Mouse (Mus musculus) CH12.LX (cell line): ENCODE measurements around the gene Stard7. TPM values are rescaled to one million over a fixed set of nuclear protein-coding genes. Genes with fewer than 3 reads are reported as not detected.

Experiments
- DNase-seq: peaks from one replicate; pipeline ENCODE4 v3.0.0-alpha.2; 2013; ENCODE audit errors: extremely low read depth
- H3K27ac ChIP-seq: 2 replicates; pipeline ENCODE4 v1.5.1; 2012; ENCODE audit warnings: low read depth, mild to moderate bottlenecking, control low read depth, moderate library complexity; ENCODE audit not compliant: insufficient read depth
- H3K27me3 ChIP-seq: replicated peaks from 2 replicates; pipeline ENCODE3; 2012; ENCODE audit warnings: inconsistent platforms
- H3K36me3 ChIP-seq, 2 experiments: replicated peaks in 1 of 2; 2 replicates each; pipeline versions ENCODE3 to v1.6.1; 2012; ENCODE audit warnings: inconsistent platforms in 1 of 2, low read length in 1 of 2, mild to moderate bottlenecking in 1 of 2, mixed read lengths in 1 of 2, moderate library complexity in 1 of 2; ENCODE audit not compliant: control insufficient read depth in 1 of 2, insufficient read depth in 1 of 2
- H3K4me1 ChIP-seq, 2 experiments: 2 replicates each; pipeline ENCODE4 v1.6.1; 2012; ENCODE audit warnings: inconsistent platforms in 1 of 2, moderate library complexity in 1 of 2; ENCODE audit not compliant: insufficient read depth in 2 of 2, control insufficient read depth in 1 of 2
- H3K4me2 ChIP-seq: 2 replicates; pipeline ENCODE4 v1.6.1; 2012; ENCODE audit warnings: low read depth, mild to moderate bottlenecking, control low read depth; ENCODE audit not compliant: poor library complexity, insufficient read depth, severe bottlenecking
- H3K4me3 ChIP-seq, 3 experiments: fragments of 150-350 bp in 1 of 3; sonication (generic) in 1 of 3; replicated peaks in 1 of 3; 2 replicates each; pipeline versions ENCODE3 to v1.5.1; 2011 to 2012; ENCODE audit warnings: low read depth in 2 of 3, low read length in 2 of 3, mild to moderate bottlenecking in 2 of 3, moderate library complexity in 2 of 3, control low read depth in 1 of 3, improper control_type of control experiment in 1 of 3, inconsistent platforms in 1 of 3, mixed read lengths in 1 of 3; ENCODE audit not compliant: poor library complexity in 1 of 3
- H3K79me2 ChIP-seq: replicated peaks from 2 replicates; pipeline ENCODE4 v1.6.1; 2012; ENCODE audit warnings: mild to moderate bottlenecking, moderate library complexity; ENCODE audit not compliant: control insufficient read depth, poor library complexity, insufficient read depth, severe bottlenecking; ENCODE audit errors: extremely low read depth
- H3K9ac ChIP-seq: 2 replicates; pipeline ENCODE4 v1.6.1; 2012; ENCODE audit warnings: low read depth, mild to moderate bottlenecking, control low read depth, moderate library complexity; ENCODE audit not compliant: insufficient read depth
- H3K9me3 ChIP-seq: replicated peaks from 2 replicates; pipeline ENCODE3; 2012; ENCODE audit warnings: low read length, inconsistent platforms, mixed read lengths
- BHLHE40 ChIP-seq: IDR thresholded peaks from 2 replicates; pipeline ENCODE4 v1.6.1; 2011; ENCODE audit warnings: mild to moderate bottlenecking, low read depth, low read length, improper control_type of control experiment
- CHD2 ChIP-seq: IDR thresholded peaks from 2 replicates; pipeline ENCODE4 v1.6.1; 2011; ENCODE audit warnings: low read length, improper control_type of control experiment
- E2F4 ChIP-seq: IDR thresholded peaks from 2 replicates; pipeline ENCODE4 v1.6.1; 2011; ENCODE audit warnings: low read depth, low read length, improper control_type of control experiment; ENCODE audit not compliant: insufficient replicate concordance
- GABPA ChIP-seq: IDR thresholded peaks from 2 replicates; pipeline ENCODE4 v1.6.1; 2012; ENCODE audit warnings: low read depth, low read length, improper control_type of control experiment, inconsistent platforms; ENCODE audit not compliant: insufficient replicate concordance
- IRF4 ChIP-seq: IDR thresholded peaks from 2 replicates; pipeline ENCODE4 v1.6.1; 2014; ENCODE audit warnings: low read depth, mild to moderate bottlenecking, inconsistent platforms, low read length, improper control_type of control experiment
- KAT2A ChIP-seq: IDR thresholded peaks from 2 replicates; pipeline ENCODE4 v1.6.1; 2012; ENCODE audit warnings: low read length, improper control_type of control experiment, inconsistent platforms; ENCODE audit not compliant: insufficient replicate concordance
- NELFE ChIP-seq: IDR thresholded peaks from 2 replicates; pipeline ENCODE4 v1.6.1; 2011; ENCODE audit warnings: low read depth, low read length, improper control_type of control experiment
- NRF1 ChIP-seq: IDR thresholded peaks from 2 replicates; pipeline ENCODE4 v1.6.1; 2014; ENCODE audit warnings: low read depth, mild to moderate bottlenecking, inconsistent platforms, low read length, improper control_type of control experiment, moderate library complexity
- PAX5 ChIP-seq: IDR thresholded peaks from 2 replicates; pipeline ENCODE4 v1.6.1; 2012; ENCODE audit warnings: low read length, inconsistent platforms, mixed read lengths
- POLR2A ChIP-seq: IDR thresholded peaks from 2 replicates; pipeline ENCODE4 v1.6.1; 2011; ENCODE audit warnings: low read depth, mild to moderate bottlenecking, improper control_type of control experiment, low read length
- POLR2AphosphoS2 ChIP-seq: IDR thresholded peaks from 2 replicates; pipeline ENCODE4 v1.6.1; 2011; ENCODE audit warnings: low read depth, low read length, improper control_type of control experiment
- RAD21 ChIP-seq: IDR thresholded peaks from 2 replicates; pipeline ENCODE4 v1.6.1; 2011; ENCODE audit warnings: low read depth, mild to moderate bottlenecking, low read length, improper control_type of control experiment, moderate library complexity
- SIN3A ChIP-seq: IDR thresholded peaks from 2 replicates; pipeline ENCODE4 v1.6.1; 2012; ENCODE audit warnings: low read length, improper control_type of control experiment, inconsistent platforms
- SMC3 ChIP-seq: IDR thresholded peaks from 2 replicates; pipeline ENCODE4 v1.6.1; 2011; ENCODE audit warnings: low read depth, low read length, improper control_type of control experiment
- TCF12 ChIP-seq: IDR thresholded peaks from 2 replicates; pipeline ENCODE4 v1.6.1; 2014; ENCODE audit warnings: low read depth, mild to moderate bottlenecking, inconsistent platforms, low read length, improper control_type of control experiment
- USF1 ChIP-seq: IDR thresholded peaks from 2 replicates; pipeline ENCODE4 v1.6.1; 2014; ENCODE audit warnings: low read depth, mild to moderate bottlenecking, inconsistent platforms, low read length, improper control_type of control experiment
- USF2 ChIP-seq: conservative IDR thresholded peaks from 2 replicates; pipeline ENCODE4 v1.6.1; 2011; ENCODE audit warnings: low read depth, low read length, improper control_type of control experiment
- ZMIZ1 ChIP-seq: IDR thresholded peaks from 2 replicates; pipeline ENCODE4 v1.6.1; 2012; ENCODE audit warnings: low read depth, mild to moderate bottlenecking, inconsistent platforms, low read length, improper control_type of control experiment
- dilution Hi-C: fragments of 300-500 bp; cut with MboI; formaldehyde crosslinking; loops from 2 replicates; pipeline ENCODE4 v1.14.3; 2020; ENCODE audit warnings: low sequenced_read_pairs; ENCODE audit not compliant: extremely low pct_unique_long_range_greater_than_20kb, extremely low pct_ligation_motif_present
- in situ Hi-C: fragments of 300-500 bp; cut with MboI; formaldehyde crosslinking; loops from 3 replicates; pipeline ENCODE4 v1.14.3; 2019; ENCODE audit warnings: low sequenced_read_pairs, low pct_ligation_motif_present, low pct_unique_long_range_greater_than_20kb, mixed read lengths
- polyA plus RNA-seq: library from polyadenylated mRNA; unstranded; fragments of >175 nt; gene quantifications from 2 replicates; pipeline ENCODE4 v1.2.1, GENCODE M21; 2012; ENCODE audit warnings: low read depth; ENCODE audit not compliant: insufficient read length
- total RNA-seq, 2 experiments: library from RNA; depleted of rRNA; stranded (reverse); fragments of 300-350 nt in 1 of 2; fragments of >200 nt in 1 of 2; gene quantifications; 2 replicates each; pipeline ENCODE4 v1.2.3; 2012 to 2014

The Stard7 gene
- total and polyA plus RNA-seq, 3 experiments = 69.0 to 122 (median 80.6) TPM

GRCm38 (mm10) chr2:127338416-127338815 is 68.4 kb downstream of the Stard7 start, which contains the start of gene Astl (continued):
- TF ChIP-seq NRF1 (no peak), NELFE (no peak), GABPA (no peak), KAT2A (no peak), E2F4 (no peak), USF1 (no peak), CHD2 (no peak), PAX5 (no peak), RAD21 (no peak), TCF12 (no peak), BHLHE40 (no peak)

GRCm38 (mm10) chr2:127338833-127339232 is 68.8 kb downstream of the Stard7 start:
- H3K36me3 ChIP-seq = peaks cover 2 to 27% of the 10 kb centered on the region in 2 experiments
- peak overlapping the region; percentile 25; the same call in 1 of the 2 replicates for H3K4me2 ChIP-seq
- no peak overlapping the region for H3K27ac ChIP-seq
- H3K9ac ChIP-seq = 0 out of 2 replicates have a peak overlapping the region, but pooled peaks have one; percentile 88
- peak; percentile 64 for DNase-seq
- peaks cover 15 to 39% of the 10 kb centered on the region in 2 experiments for H3K4me1 ChIP-seq
- peaks cover 17% of the 10 kb centered on the region for H3K79me2 ChIP-seq
- TF ChIP-seq SMC3 (peak; percentile 6; the same call in 1 of the 2 replicates), SIN3A (0 out of 2 replicates have a peak, but pooled peaks have one; percentile 6), ZMIZ1 (0 out of 2 replicates have a peak, but pooled peaks have one; percentile 17), USF2 (no peak), POLR2A (peak; percentile 47), POLR2AphosphoS2 (0 out of 2 replicates have a peak, but pooled peaks have one; percentile 23), CHD2 (no peak; the same call in 1 of the 2 replicates), IRF4 (no peak), E2F4 (no peak)
- TF ChIP-seq, all 38 proteins: peak for 5
- Histone ChIP-seq H3K27me3 (no peaks in the 10 kb centered on the region), H3K4me3 (no peak overlapping the region), H3K9me3 (no peaks in the 10 kb centered on the region)
- in situ Hi-C loops (no loop called here), dilution Hi-C loops (no loop called here)

- Histone ChIP-seq H3K4me1 (peaks cover 15 to 39% of the 10 kb centered on the region in 2 experiments), H3K4me3 (no peak overlapping the region)
- TF ChIP-seq SIN3A = no peak
- peak; percentile 48 for TF ChIP-seq POLR2A
- 0 out of 2 replicates have a peak, but pooled peaks have one; percentile 62 for TF ChIP-seq POLR2AphosphoS2
- TF ChIP-seq CHD2 = 0 out of 2 replicates have a peak, but pooled peaks have one; percentile 36
These were observed 69.2 kb downstream of the Stard7 start for GRCm38 (mm10) chr2:127339262-127339661.

More at GRCm38 (mm10) chr2:127339262-127339661, 69.2 kb downstream of the Stard7 start:
- H3K27me3 ChIP-seq = no peaks in the 10 kb centered on the region
- no peaks in the 10 kb centered on the region for H3K9me3 ChIP-seq
- no peak overlapping the region for H3K9ac ChIP-seq
- peaks cover 2 to 27% of the 10 kb centered on the region in 2 experiments for H3K36me3 ChIP-seq
- peak; percentile 21 for DNase-seq
- H3K27ac ChIP-seq = no peak overlapping the region; the same call in 1 of the 2 replicates
- in situ Hi-C loops (no loop called here), dilution Hi-C loops (no loop called here)
- peaks cover 17% of the 10 kb centered on the region for H3K79me2 ChIP-seq
- H3K4me2 ChIP-seq = no peak overlapping the region
